Mouse (Mus musculus) large intestine, adult 2 months (tissue): Measurements from ENCODE around the gene Acvr1. TPM values are rescaled to one million over a fixed set of nuclear protein-coding genes. Genes with fewer than 3 reads are reported as not detected.

Experiments
- DNase-seq: peaks from one replicate; pipeline ENCODE4 v3.0.0-alpha.2; 2012; ENCODE audit warnings: low read depth, low spot score
- WGBS: fragments of 180-500 bp; shearing (Covaris S2); methylation state at CpG from one replicate; pipeline ENCODE4 v1.1.7; 2018; 5-methylcytosine and 5-hydroxymethylcytosine counted together
- polyA plus RNA-seq: library from polyadenylated mRNA; depleted of rRNA; stranded (reverse); fragments of >200 nt; gene quantifications from 2 replicates; pipeline ENCODE4 v1.2.3, GENCODE M21; 2012

Gene Acvr1
- polyA plus RNA-seq, 1 experiment = 6.3 TPM

- DNase-seq = no peak
- 37% methylated on average over 2 of the region's 2 CpGs for WGBS
Observed at GRCm38 (mm10) chr2:58433317-58433716, 133.6 kb downstream of the Acvr1 start.

DNA sequence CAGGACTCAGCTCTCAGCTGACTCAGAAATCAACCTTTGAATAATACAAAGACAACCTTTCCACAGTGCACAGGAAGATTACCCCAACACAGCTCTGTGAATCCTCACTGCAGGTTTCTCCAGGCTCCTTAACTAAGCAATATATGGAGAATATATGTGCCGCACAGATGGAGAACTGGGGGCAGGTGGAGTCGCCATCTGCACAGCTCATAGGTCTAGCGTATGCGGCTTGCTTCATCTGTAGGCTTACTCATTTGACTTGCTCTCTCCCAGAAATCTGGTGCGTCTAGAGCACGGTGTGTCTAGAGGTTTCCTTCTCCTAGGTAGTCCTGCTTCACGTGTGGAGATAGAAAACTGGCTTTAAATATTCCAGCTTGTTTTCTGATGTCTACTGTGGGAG lies 134.7 kb downstream of the Acvr1 start:
- WGBS = 95% methylated on average over 7 of the region's 7 CpGs
- no peak for DNase-seq

- 66% methylated on average over 13 of the region's 13 CpGs for WGBS
- no peak for DNase-seq
Observed at GRCm38 (mm10) chr2:58425436-58426004, 141.4 kb downstream of the Acvr1 start.

DNA sequence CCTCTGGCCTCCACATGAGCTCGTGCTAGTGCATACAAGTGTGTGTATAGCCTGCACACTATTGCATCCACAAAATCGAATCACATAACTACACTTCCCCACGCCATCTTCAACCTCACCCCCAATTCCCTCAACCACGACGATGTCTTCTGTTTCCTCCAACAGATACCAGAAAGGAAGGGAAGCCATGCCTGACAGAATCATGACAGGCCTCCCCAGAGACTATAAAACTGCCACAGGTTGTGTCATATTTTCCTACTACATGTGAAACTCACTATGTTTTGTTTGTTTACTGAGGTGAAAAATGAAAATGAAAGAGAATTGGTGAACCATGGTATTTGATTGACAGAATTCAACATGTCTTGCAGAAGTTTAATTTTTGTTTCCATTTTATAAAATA lies 143.6 kb downstream of the Acvr1 start:
- WGBS = 77% methylated on average over 5 of the region's 5 CpGs
- DNase-seq = no peak

- 93% methylated on average over 8 of the region's 8 CpGs for WGBS
- DNase-seq = no peak
Observed at GRCm38 (mm10) chr2:58419571-58419970, 147.4 kb downstream of the Acvr1 start.

DNA sequence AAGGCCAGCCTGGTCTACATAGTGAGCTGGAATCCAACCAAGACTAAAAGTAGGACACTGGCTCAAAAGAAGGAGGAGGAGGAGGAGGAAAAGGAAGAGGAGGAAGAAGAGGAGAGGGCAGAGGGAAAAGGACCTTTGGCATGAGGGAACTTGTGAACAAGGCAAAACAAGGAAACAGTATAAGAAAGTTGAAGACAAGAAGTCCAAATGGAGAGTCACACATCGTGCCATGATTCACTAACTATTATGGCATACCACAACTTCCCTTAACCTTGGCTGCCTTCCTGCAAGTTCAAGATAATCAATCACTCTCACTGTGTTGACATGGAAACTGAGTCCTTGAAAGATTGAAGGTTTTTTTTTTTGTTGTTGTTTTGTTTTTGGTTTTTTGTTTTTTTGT lies 148.8 kb downstream of the Acvr1 start:
- WGBS = 24% methylated on average over 1 of the region's 1 CpGs
- no peak for DNase-seq

DNA sequence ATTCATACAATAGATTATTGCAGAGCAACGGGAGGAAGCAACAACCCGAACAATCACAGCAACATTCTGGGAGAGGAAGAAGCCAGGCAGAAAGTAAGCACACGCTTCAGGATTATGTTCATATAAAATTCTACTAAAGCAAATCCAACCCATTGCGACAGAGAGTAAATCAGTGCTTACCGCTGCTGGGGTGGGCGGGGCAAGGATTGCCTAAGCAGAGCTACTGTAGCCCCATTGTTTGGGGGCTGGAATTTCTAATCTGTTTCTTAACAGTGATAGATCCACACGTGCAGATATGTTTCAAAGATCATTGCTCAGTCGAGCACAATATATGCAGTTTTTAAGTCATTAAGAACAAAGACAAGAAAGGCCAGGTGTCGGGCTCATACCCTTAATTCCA lies 149.3 kb downstream of the Acvr1 start:
- DNase-seq = no peak
- 32% methylated on average over 9 of the region's 9 CpGs for WGBS

DNA sequence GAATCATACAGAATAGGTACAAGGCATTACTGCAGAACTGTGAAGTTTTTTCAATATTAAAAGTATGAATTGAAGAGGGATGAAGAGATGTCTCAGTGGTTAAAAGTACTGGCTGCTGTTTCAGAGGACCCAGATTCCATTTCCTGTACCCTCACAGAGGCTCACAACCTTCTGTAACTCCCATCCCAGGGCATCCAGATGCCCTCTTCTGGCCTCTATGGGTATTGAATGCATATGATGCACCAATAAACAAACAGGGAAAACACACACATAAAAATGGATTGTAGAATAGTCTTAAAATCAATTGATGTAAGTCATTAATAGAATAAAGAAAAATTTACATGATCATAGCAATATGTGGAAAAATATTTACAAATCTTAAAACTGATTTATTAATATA lies 151.9 kb downstream of the Acvr1 start:
- DNase-seq = no peak

DNA sequence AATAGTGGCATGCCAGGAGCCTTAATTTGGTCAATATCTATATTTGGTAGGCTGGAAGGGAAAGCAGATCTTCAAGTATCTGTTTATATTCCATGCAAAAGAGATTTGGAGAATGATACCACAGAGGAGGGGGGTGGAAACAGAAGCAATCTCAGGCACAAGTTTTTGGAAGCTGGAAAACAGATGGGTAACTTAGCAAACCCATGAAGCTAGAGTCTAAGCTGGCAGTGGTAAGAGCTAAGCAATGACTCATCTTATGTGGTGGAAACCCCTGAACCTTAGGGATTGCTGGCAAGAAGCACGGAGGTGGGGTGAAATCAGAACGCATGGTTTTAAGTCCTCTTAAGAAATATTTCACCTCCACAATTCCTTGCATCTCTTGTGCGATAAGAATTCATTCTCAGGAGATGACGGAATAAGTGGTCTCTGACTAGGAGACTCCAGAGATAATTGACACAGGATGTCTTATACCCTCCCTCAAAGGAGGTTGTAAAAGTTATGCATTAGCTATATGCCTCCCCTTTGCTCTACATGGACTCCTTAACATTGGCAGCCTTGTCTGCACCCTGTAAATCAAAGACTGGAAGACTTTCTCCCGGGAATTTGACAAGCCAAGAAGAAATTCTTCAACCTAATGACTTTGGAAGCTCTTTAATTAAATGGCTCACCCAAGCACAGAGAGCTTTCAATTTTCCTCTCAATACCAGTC lies 157.9 kb downstream of the Acvr1 start:
- WGBS = 26% methylated on average over 5 of the region's 5 CpGs
- DNase-seq = no peak

- 73% methylated on average over 2 of the region's 2 CpGs for WGBS
- no peak for DNase-seq
Observed at GRCm38 (mm10) chr2:58403481-58403880, 163.5 kb downstream of the Acvr1 start.

DNA sequence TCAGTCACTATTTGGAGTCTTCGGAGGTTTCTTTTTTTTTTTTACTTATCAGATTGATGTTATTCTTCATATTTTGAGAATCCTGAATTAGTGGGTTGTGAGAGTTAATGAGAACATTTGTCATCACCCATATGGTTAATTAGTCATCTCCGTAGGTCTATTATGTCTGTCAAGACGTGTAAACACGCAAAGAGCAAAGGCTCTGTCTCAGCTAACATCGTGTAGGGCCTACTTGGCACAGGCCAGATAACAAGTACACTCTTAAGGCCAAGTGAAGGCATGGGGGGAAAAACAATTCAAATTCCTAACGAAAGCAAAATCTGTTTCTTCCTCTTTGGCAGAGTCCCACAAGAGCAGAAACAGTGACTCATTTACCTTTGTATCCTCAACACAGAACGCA lies 178.4 kb downstream of the Acvr1 start:
- DNase-seq = no peak

GRCm38 (mm10) chr2:58380020-58380419 lies 186.9 kb downstream of the Acvr1 start:
- no peak for DNase-seq
- WGBS = 76% methylated on average over 5 of the region's 5 CpGs

More for the DNA sequence above, 178.4 kb downstream of the Acvr1 start:
- WGBS = 65% methylated on average over 7 of the region's 7 CpGs

DNA sequence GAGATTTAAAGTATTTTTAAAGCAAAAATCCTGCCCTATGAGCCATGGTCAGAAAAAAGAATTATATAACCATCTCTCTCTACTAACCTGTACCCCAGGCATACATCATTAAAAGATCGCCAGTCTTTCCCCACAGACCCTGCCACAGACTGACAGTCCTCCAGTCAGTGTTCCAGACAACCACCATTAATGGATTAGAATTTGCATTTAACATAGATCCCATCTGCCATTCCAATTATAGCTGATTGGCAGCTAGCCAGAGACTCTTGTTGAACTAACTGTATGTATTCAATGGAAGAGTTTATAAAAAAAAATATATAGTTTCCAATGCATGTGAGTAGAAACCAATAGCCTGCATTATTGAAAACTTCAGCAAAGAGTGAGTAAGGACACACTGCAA lies 187.5 kb downstream of the Acvr1 start:
- no peak for DNase-seq
- WGBS = 83% methylated on average over 1 of the region's 1 CpGs

- DNase-seq = no peak
- WGBS = 58% methylated on average over 9 of the region's 9 CpGs
Observed at GRCm38 (mm10) chr2:58377417-58378130, 189.4 kb downstream of the Acvr1 start.

- no peak for DNase-seq
- 83% methylated on average over 3 of the region's 3 CpGs for WGBS
Observed at GRCm38 (mm10) chr2:58366196-58366595, 200.8 kb downstream of the Acvr1 start.

DNA sequence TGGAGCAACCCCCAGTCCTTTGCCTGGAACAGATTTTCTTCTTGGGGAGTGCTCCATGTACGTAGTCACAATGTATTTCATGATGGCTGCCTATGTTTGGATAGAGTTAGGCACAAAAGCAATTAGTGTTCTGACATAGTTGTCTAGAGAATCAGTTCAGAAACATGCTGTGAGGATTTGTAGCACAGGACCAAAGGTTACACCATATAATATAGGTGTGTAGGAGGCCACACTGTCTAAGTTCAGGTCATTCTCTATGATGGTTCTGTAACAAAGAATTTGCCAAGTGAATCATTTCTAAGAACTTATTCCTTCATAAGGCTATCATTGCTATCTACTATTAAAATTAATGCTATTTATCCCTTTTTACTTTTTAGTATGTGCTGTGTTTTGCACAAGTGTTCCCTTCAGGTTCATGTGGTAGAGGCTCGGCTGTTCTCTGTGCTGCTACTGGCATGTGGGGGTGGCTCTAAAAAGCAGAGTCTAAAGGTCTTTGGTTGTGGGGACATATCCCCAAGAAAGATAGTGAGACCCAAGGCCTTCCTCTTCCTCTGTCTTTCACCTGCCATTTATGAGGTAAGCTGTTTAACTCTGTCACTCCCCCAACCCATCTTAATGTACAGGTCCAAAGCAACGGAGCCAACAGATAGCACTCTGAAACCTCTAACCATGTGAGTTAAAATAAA lies 205.5 kb downstream of the Acvr1 start:
- 59% methylated on average over 3 of the region's 3 CpGs for WGBS
- DNase-seq = peak; percentile 21

DNA sequence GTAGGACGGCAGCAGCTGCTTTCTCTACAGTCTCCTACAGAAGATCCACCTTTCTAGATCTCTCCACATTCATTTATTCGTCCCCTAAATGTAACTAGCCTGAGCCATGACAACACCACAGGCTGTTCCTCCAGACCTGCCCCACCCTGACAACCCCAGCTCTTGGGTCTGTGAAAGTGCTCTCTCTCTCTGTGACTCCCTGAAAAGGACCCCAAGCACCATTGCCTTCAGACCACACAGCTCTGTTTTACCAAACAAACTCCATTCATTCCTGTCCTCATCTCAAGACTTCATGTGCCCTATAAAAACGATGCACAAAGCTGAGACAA lies 208.9 kb downstream of the Acvr1 start:
- DNase-seq = no peak
- WGBS = 7% methylated on average over 3 of the region's 3 CpGs

DNA sequence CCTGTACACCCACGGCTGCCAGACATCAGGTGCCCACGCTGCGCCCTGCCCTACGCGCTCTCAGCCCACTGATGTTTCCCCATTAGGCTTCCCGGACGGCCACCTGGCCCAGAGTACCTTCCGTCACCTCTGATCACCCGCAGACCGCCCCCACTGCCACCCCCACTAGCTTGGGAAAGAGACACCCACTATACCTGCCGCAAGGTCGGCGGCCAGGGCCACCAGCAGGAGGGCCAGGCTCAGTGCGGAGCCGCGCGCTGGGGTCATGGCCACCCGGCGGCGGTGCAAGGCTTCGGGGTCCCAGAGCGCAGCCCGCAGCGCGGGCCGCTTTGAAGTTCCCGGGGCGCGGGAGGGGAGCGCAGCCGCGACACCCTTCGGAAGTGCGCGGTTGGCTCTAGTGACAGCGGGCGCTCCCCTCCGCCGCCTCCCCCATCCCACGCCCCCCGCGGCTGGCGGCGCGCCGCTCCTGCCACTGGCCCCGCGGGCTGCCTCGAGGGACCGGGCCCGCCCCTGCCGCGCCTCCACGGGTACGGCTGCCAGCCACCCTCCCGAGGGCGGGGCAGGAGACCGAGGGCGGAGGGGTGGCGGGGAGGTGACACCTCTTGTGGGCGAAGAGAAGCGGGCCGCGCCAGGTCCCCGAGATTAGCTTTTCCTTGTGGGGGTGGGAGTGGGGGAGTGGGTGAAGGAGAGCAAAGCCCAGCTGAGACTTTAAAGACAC lies 209.4 kb downstream of the Acvr1 start, which contains the start of gene Acvr1c:
TSS of gene Acvr1c (minus strand) at position 482 of the 718 bp plus-strand sequence.
- under 1% methylated on average over 63 of the region's 65 CpGs for WGBS
- peak; percentile 18 for DNase-seq

DNA sequence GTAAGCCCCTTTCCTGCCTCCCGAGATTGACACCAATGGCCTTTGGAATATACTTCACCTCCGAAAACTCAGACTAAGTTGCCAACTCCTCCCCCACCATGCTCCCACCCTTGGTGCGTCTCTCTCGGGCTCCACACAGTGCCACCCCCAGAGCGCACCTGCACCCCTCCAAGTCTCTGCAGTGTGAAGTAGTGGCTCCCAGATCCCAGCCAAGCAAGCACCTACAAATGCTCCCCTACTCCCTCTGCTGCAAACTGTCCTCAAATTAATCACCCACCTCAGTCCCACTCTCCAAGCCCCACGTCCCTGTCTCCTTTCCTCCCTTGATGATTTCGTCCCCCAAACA lies 209.9 kb downstream of the Acvr1 start:
- no peak for DNase-seq
- WGBS = 0% methylated on average over 7 of the region's 7 CpGs

DNA sequence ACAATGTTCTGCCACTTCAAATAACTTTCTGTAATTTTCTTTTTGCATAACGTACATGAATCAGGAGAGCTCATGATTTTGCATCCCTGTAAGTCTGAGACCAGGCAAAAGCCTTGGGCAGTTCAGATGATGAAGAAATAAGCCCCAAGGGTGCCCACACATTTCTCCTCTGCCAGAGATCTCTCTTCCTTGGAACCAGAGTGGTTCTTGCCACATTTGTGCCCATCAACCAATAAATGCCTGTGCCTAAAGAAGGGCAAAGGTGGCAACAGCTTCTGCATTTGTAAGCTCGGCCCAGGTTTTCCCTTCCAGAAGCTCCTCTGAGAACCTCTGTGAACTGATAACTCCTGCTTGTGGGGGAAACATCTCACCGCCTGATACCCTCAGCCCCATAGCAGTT lies 212.6 kb downstream of the Acvr1 start:
- 88% methylated on average over 3 of the region's 3 CpGs for WGBS
- no peak for DNase-seq
